Mouse (Mus musculus) brain, embryonic 14.5 days (tissue): Measurements from ENCODE around the gene Rnf146.

ENCODE experiments used
- CTCF ChIP-seq: fragments of 200-500 bp; IDR thresholded peaks from 2 replicates; pipeline ENCODE4 v1.5.1; 2012; ENCODE audit warnings: inconsistent platforms, mild to moderate bottlenecking, moderate library complexity, borderline replicate concordance; ENCODE audit not compliant: insufficient read depth, insufficient read length; ENCODE audit errors: extremely low read depth
- POLR2A ChIP-seq: fragments of 200-500 bp; IDR thresholded peaks from 2 replicates; pipeline ENCODE4 v1.6.1; 2012; ENCODE audit warnings: mild to moderate bottlenecking, inconsistent platforms, borderline replicate concordance; ENCODE audit not compliant: poor library complexity, insufficient read depth, insufficient read length, severe bottlenecking; ENCODE audit errors: extremely low read depth

DNA sequence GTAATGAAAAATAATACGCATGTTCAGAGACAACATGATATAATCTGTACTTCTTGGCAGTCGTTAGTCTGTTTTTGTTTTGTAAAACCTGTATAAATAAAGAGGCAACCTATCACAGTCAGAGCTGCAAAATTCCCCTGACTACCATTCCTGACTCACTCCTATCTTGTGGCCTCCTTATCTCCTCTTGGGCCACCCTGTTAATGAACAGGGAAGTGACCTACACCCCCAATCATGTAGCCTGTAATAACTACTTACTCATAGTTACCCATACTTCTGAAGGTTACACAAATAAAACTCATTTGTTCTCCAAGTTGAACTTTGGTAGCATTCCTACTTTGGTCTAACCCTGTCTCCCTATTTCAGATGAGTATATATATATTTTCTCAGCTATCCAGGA is 19.3 kb upstream of the Rnf146 start:
- TF ChIP-seq CTCF (no peak), POLR2A (no peak)
